Comparison of ENCODE assay signal across 15 mouse cellular contexts in the genomic region with DNA sequence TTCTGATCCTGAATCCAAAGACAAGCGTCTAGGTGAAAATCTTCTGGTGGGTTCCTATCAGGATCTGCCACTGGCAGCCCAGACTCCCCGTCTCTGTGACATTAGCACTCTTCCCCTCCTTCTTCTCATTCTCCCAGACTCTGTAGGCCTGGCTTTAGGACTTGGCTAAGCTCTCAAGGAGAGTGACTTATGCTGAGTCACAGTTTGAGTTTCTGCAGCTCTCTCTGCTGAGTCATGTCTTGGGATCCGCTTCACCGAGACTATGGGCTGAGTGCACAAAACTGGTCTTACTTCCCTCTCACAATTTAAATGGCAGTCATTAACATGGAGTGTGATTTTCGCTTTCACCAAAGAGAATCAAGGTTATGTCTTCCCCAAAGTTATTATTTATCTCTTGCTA.
DNase-seq lines count a peak whose midpoint lies in the region; ATAC-seq lines count a peak whose summit lies in the region.
"Had no signal": no experiment of that assay in that cellular context is flagged by ENCODE, and none has a peak within 500 bp of the region (broad histone marks: within the 10 kb centered on the region; RNA-seq: fewer than 3 reads in every experiment).

No protein-coding gene starts in this region.

- peak; percentile 94 for ATAC-seq in granulocyte monocyte progenitor cell, adult 5-6 weeks (replicated peaks; ENCODE audit: poor library complexity, severe bottlenecking)
- ATAC-seq: intestine, embryonic 16.5 days; midbrain, embryonic 15.5 days had no signal

- DNase-seq in adrenal gland, adult 2 months, result peak; percentile 64
- DNase-seq in adrenal gland, postnatal 4 days (ENCODE audit: low spot score in 2 of 2), result no peak
- DNase-seq in 3134 (ENCODE audit: extremely low read depth, insufficient read length, low spot score), result peak; percentile 37
- peak; percentile 26 for DNase-seq in MN1 (ENCODE audit: low spot score)
- DNase-seq in cerebellum, postnatal 10 days, result no peak
- DNase-seq in thymus, postnatal 4 days, result no peak
- no peak for DNase-seq in ovary, postnatal 36 days (ENCODE audit: low spot score)
- DNase-seq: B cell, adult 2 months; cerebellum, adult 11 months; gastrocnemius, postnatal 36 days; lung, adult 2 months; thymus, postnatal 25 days had no signal

Comparison
In these comparisons a context has a peak if more than half of its experiments do, and no peak if none do; other contexts are left out.
1. DNase-seq: peak in adrenal gland, adult 2 months (single experiment), 3134 (single experiment) and MN1 (single experiment); none in adrenal gland, postnatal 4 days (0 of 2), cerebellum, postnatal 10 days (0 of 2), thymus, postnatal 4 days (single experiment) and ovary, postnatal 36 days (single experiment).